Mouse (Mus musculus) cortical plate, adult 2 months (tissue): ENCODE measurements around the gene Ost4.

ENCODE experiments used
- CTCF ChIP-seq: fragments of 200-500 bp; IDR thresholded peaks from 2 replicates; pipeline ENCODE4 v1.5.1; 2011; ENCODE audit warnings: mild to moderate bottlenecking, control low read depth, low read length; ENCODE audit not compliant: insufficient read depth; ENCODE audit errors: extremely low read depth
- POLR2A ChIP-seq: fragments of 200-500 bp; IDR thresholded peaks from 2 replicates; pipeline ENCODE4 v1.6.1; 2011; ENCODE audit warnings: mild to moderate bottlenecking, low read length, control low read depth; ENCODE audit not compliant: insufficient read depth; ENCODE audit errors: extremely low read depth

GRCm38 (mm10) chr5:30864322-30864721, 43.3 kb downstream of the Ost4 start:
- no peak for TF ChIP-seq POLR2A
- no peak for TF ChIP-seq CTCF
